Mouse (Mus musculus): ENCODE data around the gene Cotl1. TPM values are rescaled to one million over a fixed set of nuclear protein-coding genes. Genes with fewer than 3 reads are reported as not detected.

Cotl1 gene
- 218 and 231 TPM in 2 replicates for polyA plus RNA-seq (2012; rRNA removed)

DNA sequence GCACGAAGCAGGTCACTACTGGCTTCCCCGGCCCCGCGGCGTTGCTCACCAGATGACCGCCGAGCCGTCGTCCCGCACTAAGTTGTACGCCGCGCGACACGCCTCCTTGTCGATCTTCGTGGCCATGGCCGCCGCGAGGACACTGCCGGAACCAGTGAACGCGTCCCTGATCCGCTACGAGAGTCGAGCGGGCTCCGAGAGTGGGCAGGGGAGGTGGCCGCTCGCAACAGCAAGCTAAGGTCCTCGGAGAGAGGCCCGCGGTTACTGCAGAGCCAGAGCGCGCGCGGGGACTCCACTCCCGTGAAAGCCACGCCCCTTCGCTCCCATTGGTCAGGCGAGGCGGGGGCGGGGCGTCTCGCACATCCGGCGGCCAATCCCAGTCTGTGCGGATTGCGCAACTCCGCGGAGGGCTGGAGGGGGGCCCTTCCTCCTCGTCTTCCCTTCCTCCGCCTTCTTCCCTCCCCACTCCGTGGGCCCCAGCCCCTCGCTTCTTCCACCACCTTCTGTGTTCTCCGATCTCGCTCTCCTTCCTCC, at the start of gene Cotl1:
Cotl1 (minus strand) TSS at position 270 of the 534 bp plus-strand sequence.

GRCm38 (mm10) chr8:119861706-119862389, 21.5 kb upstream of the Cotl1 start, which contains the start of gene Klhl36:
TSS of gene Klhl36 (plus strand) at chr8:119862266.

DNA sequence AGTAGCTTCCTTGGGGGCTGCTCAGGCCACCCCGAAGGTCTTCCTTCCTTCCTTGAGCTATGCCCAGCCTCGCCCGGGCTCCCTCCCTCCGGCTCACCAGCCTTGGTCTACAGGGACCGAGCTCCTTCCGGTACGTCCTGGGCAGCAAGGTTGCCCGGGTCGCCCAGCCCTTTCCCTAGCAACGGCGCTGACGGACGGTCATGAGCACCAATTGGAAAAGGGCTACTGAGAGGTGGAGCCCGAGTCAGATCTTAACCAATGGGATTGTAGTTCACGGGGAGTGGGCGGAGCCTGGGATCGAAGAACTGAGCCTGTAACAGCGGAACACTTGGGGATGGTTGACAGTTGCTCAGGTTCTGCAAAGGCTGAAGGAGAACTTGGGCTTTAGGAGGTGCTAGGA, 62.1 kb downstream of the Cotl1 start, which contains the start of gene Tldc1:
Tldc1 (minus strand) TSS at position 154 of the 400 bp plus-strand sequence.

Other genes with a start within 250 kb of the Cotl1 start
- 42.3 and 49.9 TPM in 2 replicates for gene Taf1c, start 235.3 kb downstream of the Cotl1 start, polyA plus RNA-seq (2012; rRNA removed)
- 1.7 and 2.3 TPM in 2 replicates for gene Adad2, start 227.8 kb downstream of the Cotl1 start, polyA plus RNA-seq (2012; rRNA removed)
- 2.3 and 4.2 TPM in 2 replicates for gene Kcng4, start 204.9 kb downstream of the Cotl1 start, polyA plus RNA-seq (2012; rRNA removed)
- 129 and 167 TPM in 2 replicates for gene Wfdc1, start 174.2 kb downstream of the Cotl1 start, polyA plus RNA-seq (2012; rRNA removed)
- gene Atp2c2, start 140.5 kb downstream of the Cotl1 start, polyA plus RNA-seq (2012; rRNA removed) = 3.8 and 5.0 TPM in 2 replicates
- gene Tldc1, start 62.1 kb downstream of the Cotl1 start, polyA plus RNA-seq (2012; rRNA removed) = 17.2 and 17.5 TPM in 2 replicates
- gene Klhl36, start 21.7 kb upstream of the Cotl1 start, polyA plus RNA-seq (2012; rRNA removed) = 52.7 and 87.2 TPM in 2 replicates
- 68.7 and 87.7 TPM in 2 replicates for gene Usp10, start 69.8 kb upstream of the Cotl1 start, polyA plus RNA-seq (2012; rRNA removed)
- gene Gm20388, start 70.3 kb upstream of the Cotl1 start, polyA plus RNA-seq (2012; rRNA removed) = 60.7 and 71.9 TPM in 2 replicates
- 117 and 122 TPM in 2 replicates for gene Crispld2, start 151.9 kb upstream of the Cotl1 start, polyA plus RNA-seq (2012; rRNA removed)

All from ovary, adult 2 months (tissue).